Mouse (Mus musculus): ENCODE measurements at regions not wholly inside any gene's neighbourhood (a gene's known extent, or its start where the extent isn't known, plus 50 kb on each side); places are given as distances from the start of the nearest gene placed in this dataset.

GRCm38 (mm10) chr6:84492594-84492993 lies 101.1 kb downstream of the Cyp26b1 start:
- DNase-seq (ENCODE audit: low spot score) (no peak), ATAC-seq (no peak)
- no peaks in the 10 kb centered on the region for H3K27me3 ChIP-seq (replicated peaks; ENCODE audit: insufficient read depth, low read length)
- H3K27ac ChIP-seq (ENCODE audit: low read length) = no peak overlapping the region
- 84% methylated on average over 2 of the region's 2 CpGs for WGBS
- H3K4me1 ChIP-seq (ENCODE audit: insufficient read depth, low read depth, low read length) = no peaks in the 10 kb centered on the region
- no peak overlapping the region for H3K9ac ChIP-seq (replicated peaks; ENCODE audit: low read depth)
- TF ChIP-seq EP300 (IDR thresholded peaks at IDR 0.05) (no peak), CTCF (IDR thresholded peaks at IDR 0.05) (no peak)
- H3K36me3 ChIP-seq (ENCODE audit: insufficient read depth, low read length) = no peaks in the 10 kb centered on the region
- no peak overlapping the region for H3K4me3 ChIP-seq (ENCODE audit: low read depth, low read length)
- no peak overlapping the region for H3K4me2 ChIP-seq (replicated peaks; ENCODE audit: low read depth, low read length)
- H3K9me3 ChIP-seq (ENCODE audit: low read length) = no peaks in the 10 kb centered on the region

GRCm38 (mm10) chr6:84491106-84491505 lies 102.6 kb downstream of the Cyp26b1 start:
- WGBS = 73% methylated on average over 5 of the region's 5 CpGs
- TF ChIP-seq CTCF (IDR thresholded peaks at IDR 0.05) (no peak), EP300 (IDR thresholded peaks at IDR 0.05) (no peak)
- H3K9me3 ChIP-seq (ENCODE audit: low read length) = no peaks in the 10 kb centered on the region
- H3K4me1 ChIP-seq (ENCODE audit: insufficient read depth, low read depth, low read length) = no peaks in the 10 kb centered on the region
- H3K27me3 ChIP-seq (replicated peaks; ENCODE audit: insufficient read depth, low read length) = no peaks in the 10 kb centered on the region
- no peak overlapping the region for H3K27ac ChIP-seq (ENCODE audit: low read length)
- no peak for DNase-seq (ENCODE audit: low spot score)
- no peak overlapping the region for H3K4me3 ChIP-seq (ENCODE audit: low read depth, low read length)
- H3K4me2 ChIP-seq (replicated peaks; ENCODE audit: low read depth, low read length) = no peak overlapping the region
- no peak for ATAC-seq
- H3K9ac ChIP-seq (replicated peaks; ENCODE audit: low read depth) = no peak overlapping the region
- no peaks in the 10 kb centered on the region for H3K36me3 ChIP-seq (ENCODE audit: insufficient read depth, low read length)

GRCm38 (mm10) chr6:84481205-84481604 lies 112.5 kb downstream of the Cyp26b1 start:
- DNase-seq (ENCODE audit: low spot score) = no peak
- no peak for TF ChIP-seq EP300 (IDR thresholded peaks at IDR 0.05)
- TF ChIP-seq CTCF (IDR thresholded peaks at IDR 0.05) = no peak
- WGBS = 29% methylated on average over 7 of the region's 7 CpGs

GRCm38 (mm10) chr6:84477072-84477471 lies 116.6 kb downstream of the Cyp26b1 start:
- no peak for TF ChIP-seq CTCF (IDR thresholded peaks at IDR 0.05)
- Histone ChIP-seq H3K27me3 (replicated peaks; ENCODE audit: insufficient read depth, low read length) (no peaks in the 10 kb centered on the region), H3K9me3 (ENCODE audit: low read length) (no peaks in the 10 kb centered on the region), H3K4me2 (replicated peaks; ENCODE audit: low read depth, low read length) (no peak overlapping the region), H3K27ac (ENCODE audit: low read length) (no peak overlapping the region), H3K4me1 (ENCODE audit: insufficient read depth, low read depth, low read length) (no peaks in the 10 kb centered on the region), H3K4me3 (ENCODE audit: low read depth, low read length) (no peak overlapping the region), H3K36me3 (ENCODE audit: insufficient read depth, low read length) (no peaks in the 10 kb centered on the region), H3K9ac (replicated peaks; ENCODE audit: low read depth) (no peak overlapping the region)
- 28% methylated on average over 6 of the region's 6 CpGs for WGBS
- ATAC-seq (no peak), DNase-seq (ENCODE audit: low spot score) (no peak)

More at GRCm38 (mm10) chr6:84481205-84481604, 112.5 kb downstream of the Cyp26b1 start:
- Histone ChIP-seq H3K4me3 (ENCODE audit: low read depth, low read length) (no peak overlapping the region), H3K36me3 (ENCODE audit: insufficient read depth, low read length) (no peaks in the 10 kb centered on the region), H3K9ac (replicated peaks; ENCODE audit: low read depth) (no peak overlapping the region), H3K27ac (ENCODE audit: low read length) (no peak overlapping the region), H3K4me1 (ENCODE audit: insufficient read depth, low read depth, low read length) (no peaks in the 10 kb centered on the region), H3K27me3 (replicated peaks; ENCODE audit: insufficient read depth, low read length) (no peaks in the 10 kb centered on the region), H3K4me2 (replicated peaks; ENCODE audit: low read depth, low read length) (no peak overlapping the region), H3K9me3 (ENCODE audit: low read length) (no peaks in the 10 kb centered on the region)
- no peak for ATAC-seq

GRCm38 (mm10) chr6:84476466-84476865 lies 117.2 kb downstream of the Cyp26b1 start:
- no peaks in the 10 kb centered on the region for H3K27me3 ChIP-seq (replicated peaks; ENCODE audit: insufficient read depth, low read length)
- ATAC-seq = no peak
- DNase-seq (ENCODE audit: low spot score) = peak; percentile 26
- H3K4me1 ChIP-seq (ENCODE audit: insufficient read depth, low read depth, low read length) = no peaks in the 10 kb centered on the region
- H3K4me2 ChIP-seq (replicated peaks; ENCODE audit: low read depth, low read length) = no peak overlapping the region
- WGBS = 38% methylated on average over 9 of the region's 9 CpGs
- no peak overlapping the region for H3K4me3 ChIP-seq (ENCODE audit: low read depth, low read length)
- H3K36me3 ChIP-seq (ENCODE audit: insufficient read depth, low read length) = no peaks in the 10 kb centered on the region
- no peak overlapping the region for H3K27ac ChIP-seq (ENCODE audit: low read length)
- no peak for TF ChIP-seq EP300 (IDR thresholded peaks at IDR 0.05)
- no peak for TF ChIP-seq CTCF (IDR thresholded peaks at IDR 0.05)
- H3K9ac ChIP-seq (replicated peaks; ENCODE audit: low read depth) = no peak overlapping the region
- H3K9me3 ChIP-seq (ENCODE audit: low read length) = no peaks in the 10 kb centered on the region

- Histone ChIP-seq H3K9me3 (ENCODE audit: low read length) (no peaks in the 10 kb centered on the region), H3K4me3 (ENCODE audit: low read depth, low read length) (no peak overlapping the region), H3K9ac (replicated peaks; ENCODE audit: low read depth) (no peak overlapping the region), H3K4me2 (replicated peaks; ENCODE audit: low read depth, low read length) (no peak overlapping the region), H3K4me1 (ENCODE audit: insufficient read depth, low read depth, low read length) (no peaks in the 10 kb centered on the region), H3K27ac (ENCODE audit: low read length) (no peak overlapping the region), H3K27me3 (replicated peaks; ENCODE audit: insufficient read depth, low read length) (no peaks in the 10 kb centered on the region), H3K36me3 (ENCODE audit: insufficient read depth, low read length) (no peaks in the 10 kb centered on the region)
- ATAC-seq (no peak), DNase-seq (ENCODE audit: low spot score) (no peak)
- TF ChIP-seq CTCF (IDR thresholded peaks at IDR 0.05) (no peak), EP300 (IDR thresholded peaks at IDR 0.05) (no peak)
These were observed 118.9 kb downstream of the Cyp26b1 start for GRCm38 (mm10) chr6:84474835-84475234.

- H3K36me3 ChIP-seq (ENCODE audit: insufficient read depth, low read length) = no peaks in the 10 kb centered on the region
- DNase-seq (ENCODE audit: low spot score) (no peak), ATAC-seq (no peak)
- H3K27ac ChIP-seq (ENCODE audit: low read length) = no peak overlapping the region
- 65% methylated on average over 3 of the region's 3 CpGs for WGBS
- no peaks in the 10 kb centered on the region for H3K9me3 ChIP-seq (ENCODE audit: low read length)
- H3K4me3 ChIP-seq (ENCODE audit: low read depth, low read length) = no peak overlapping the region
- no peaks in the 10 kb centered on the region for H3K27me3 ChIP-seq (replicated peaks; ENCODE audit: insufficient read depth, low read length)
- H3K4me2 ChIP-seq (replicated peaks; ENCODE audit: low read depth, low read length) = no peak overlapping the region
- H3K9ac ChIP-seq (replicated peaks; ENCODE audit: low read depth) = no peak overlapping the region
- TF ChIP-seq CTCF (IDR thresholded peaks at IDR 0.05) (no peak), EP300 (IDR thresholded peaks at IDR 0.05) (no peak)
- no peaks in the 10 kb centered on the region for H3K4me1 ChIP-seq (ENCODE audit: insufficient read depth, low read depth, low read length)
These were observed 120.5 kb downstream of the Cyp26b1 start for GRCm38 (mm10) chr6:84473171-84473570.

All from lung, postnatal 0 days (tissue).